Mouse (Mus musculus) erythroblast, embryonic 14.5 days (primary cell): ENCODE data around the gene Ccnl2.

ENCODE experiments used
- GATA1 ChIP-seq: IDR thresholded peaks from 2 replicates; pipeline ENCODE4 v1.6.1; 2012; ENCODE audit warnings: low read length, inconsistent platforms, mixed read lengths
- TAL1 ChIP-seq: IDR thresholded peaks from 3 replicates; pipeline ENCODE4 v1.6.1; 2012; ENCODE audit warnings: low read length, inconsistent platforms, mixed read lengths

GRCm38 (mm10) chr4:155832321-155832720 lies 20.0 kb downstream of the Ccnl2 start:
- TF ChIP-seq GATA1 (no peak), TAL1 (no peak)
